Mouse (Mus musculus): ENCODE measurements around the gene Btbd16.

- TF ChIP-seq POLR2A (IDR thresholded peaks at IDR 0.05; ENCODE audit: borderline replicate concordance, extremely low read depth, insufficient read depth, insufficient read length, poor library complexity, severe bottlenecking): no peak
- TF ChIP-seq CTCF (IDR thresholded peaks at IDR 0.05; ENCODE audit: borderline replicate concordance, extremely low read depth, insufficient read depth, insufficient read length): no peak
Measured at GRCm38 (mm10) chr7:130766411-130767170, 7.3 kb upstream of the Btbd16 start.

All from brain, embryonic 14.5 days (tissue).